Mouse (Mus musculus) liver, postnatal 0 days (tissue): ENCODE results near the gene Bad.

Experiments used
- CTCF ChIP-seq: sonication (generic); IDR thresholded peaks from 2 replicates; pipeline ENCODE4 v1.5.1; 2016; ENCODE audit warnings: antibody characterized with exemption, low read depth
- EP300 ChIP-seq: IDR thresholded peaks from 2 replicates; pipeline ENCODE4 v1.6.1; 2016; ENCODE audit warnings: antibody characterized with exemption, low read depth, mild to moderate bottlenecking

DNA sequence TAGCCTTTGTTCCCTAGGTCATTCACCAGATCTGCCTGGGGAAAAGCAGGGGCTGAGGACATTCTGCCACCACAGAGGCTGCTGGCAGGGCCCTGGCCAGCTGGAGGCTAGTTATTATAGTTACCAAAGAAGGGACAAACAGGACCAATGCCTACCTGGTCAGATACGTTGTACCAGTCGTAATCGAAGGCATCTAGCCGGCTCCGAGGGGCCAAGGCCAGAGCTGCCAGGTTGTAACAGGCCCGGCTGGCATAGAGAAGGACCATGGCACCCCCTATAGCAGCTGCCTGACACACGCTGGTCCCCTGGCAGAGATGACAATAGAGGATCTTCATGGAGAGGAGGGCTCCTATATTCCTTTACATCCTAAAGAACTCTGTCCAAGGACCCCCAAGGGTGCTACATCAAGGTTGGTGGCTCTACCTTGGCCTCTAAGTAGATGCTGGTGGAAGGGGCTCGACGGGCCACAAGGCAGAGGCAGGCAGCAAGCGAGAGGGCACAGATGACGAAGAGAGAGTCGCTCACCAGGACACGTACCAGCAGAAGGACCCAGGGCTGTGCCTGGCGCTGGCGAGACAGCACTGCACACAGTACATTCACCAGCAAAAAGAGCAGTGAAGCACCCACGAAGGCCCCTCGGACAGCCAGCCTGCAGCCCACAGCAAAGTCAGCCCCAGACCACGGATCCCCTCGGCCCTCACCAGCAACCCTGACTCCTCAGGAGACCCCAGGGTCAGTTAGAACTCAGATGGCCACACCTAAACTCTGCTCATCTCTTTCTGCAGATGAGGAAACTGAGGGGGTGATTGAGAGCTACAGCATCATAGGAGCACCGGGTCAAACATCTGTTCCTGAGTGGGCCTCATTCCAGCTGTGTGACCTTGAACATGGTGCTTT, 2.3 kb upstream of the Bad start:
- TF ChIP-seq CTCF (no peak), EP300 (no peak)
